Mouse (Mus musculus) neural tube, embryonic 12.5 days (tissue): ENCODE measurements around the gene Apoa5. TPM values are rescaled to one million over a fixed set of nuclear protein-coding genes. Genes with fewer than 3 reads are reported as not detected.

Experiments
- ATAC-seq: fragments of 200-750 bp; cut with Nextera tagmentation; 2 replicates; pipeline ENCODE4 v1.8.0; 2017; ENCODE audit warnings: low read depth, mild to moderate bottlenecking, moderate TSS enrichment, moderate library complexity; ENCODE audit not compliant: low FRiP score
- H3K27ac ChIP-seq: fragments of 300-500 bp; sonication (generic); 2 replicates; pipeline ENCODE4 v1.5.1; 2016
- H3K27me3 ChIP-seq: fragments of 300-500 bp; sonication (generic); replicated peaks from 2 replicates; pipeline ENCODE4 v1.6.1; 2016; ENCODE audit warnings: mild to moderate bottlenecking
- H3K36me3 ChIP-seq: fragments of 300-500 bp; sonication (generic); 2 replicates; pipeline ENCODE4 v1.6.1; 2016; ENCODE audit warnings: mild to moderate bottlenecking
- H3K4me1 ChIP-seq: fragments of 300-500 bp; sonication (generic); 2 replicates; pipeline ENCODE4 v1.6.1; 2016
- H3K4me2 ChIP-seq: fragments of 300-500 bp; sonication (generic); replicated peaks from 2 replicates; pipeline ENCODE4 v1.6.1; 2016; ENCODE audit warnings: mild to moderate bottlenecking
- H3K4me3 ChIP-seq: fragments of 300-500 bp; sonication (generic); 2 replicates; pipeline ENCODE4 v1.5.1; 2016
- H3K9ac ChIP-seq: fragments of 300-500 bp; sonication (generic); 2 replicates; pipeline ENCODE4 v1.6.1; 2016; ENCODE audit warnings: mild to moderate bottlenecking
- H3K9me3 ChIP-seq: fragments of 300-500 bp; sonication (generic); 2 replicates; pipeline ENCODE4 v1.6.1; 2016; ENCODE audit warnings: mild to moderate bottlenecking
- WGBS: fragments of 180-500 bp; shearing (Covaris S2); methylation state at CpG from one replicate; pipeline ENCODE4 v1.1.7; 2016; 5-methylcytosine and 5-hydroxymethylcytosine counted together
- polyA plus RNA-seq: library from polyadenylated mRNA; unstranded; fragments of >200 nt; fragmentation: Nextera tagmentation; extraction: Ambion mirVana; gene quantifications from 2 replicates; pipeline ENCODE4 v1.2.1, GENCODE M21; 2016

Gene Apoa5
- polyA plus RNA-seq: not detected in 2 replicates

GRCm38 (mm10) chr9:46268343-46268873 is at the start of gene Apoa5:
TSS of gene Apoa5 (plus strand) at chr9:46268633.
- peaks cover 20% of the 10 kb centered on the region for H3K27me3 ChIP-seq
- H3K9me3 ChIP-seq: no peaks in the 10 kb centered on the region
- no peak within 1 kb of the TSS for H3K4me3 ChIP-seq
- 59% methylated on average over 7 of the region's 7 CpGs for WGBS
- no peak within 1 kb of the TSS for H3K27ac ChIP-seq
- H3K4me2 ChIP-seq: no peak within 1 kb of the TSS
- ATAC-seq: no peak
- H3K36me3 ChIP-seq: no peaks in the 10 kb centered on the region
- no peak within 1 kb of the TSS for H3K9ac ChIP-seq
- peaks cover under 1% of the 10 kb centered on the region; the same call in 1 of the 2 replicates for H3K4me1 ChIP-seq

GRCm38 (mm10) chr9:46223090-46223489 is 45.3 kb upstream of the Apoa5 start:
- WGBS: 89% methylated on average over 6 of the region's 6 CpGs
- H3K4me3 ChIP-seq: no peak overlapping the region
- H3K4me1 ChIP-seq: no peaks in the 10 kb centered on the region
- no peak overlapping the region for H3K9ac ChIP-seq
- no peak for ATAC-seq
- H3K27me3 ChIP-seq: no peaks in the 10 kb centered on the region
- H3K4me2 ChIP-seq: no peak overlapping the region
- peaks cover 33% of the 10 kb centered on the region for H3K36me3 ChIP-seq
- no peaks in the 10 kb centered on the region for H3K9me3 ChIP-seq
- H3K27ac ChIP-seq: no peak overlapping the region

GRCm38 (mm10) chr9:46224101-46224500 is 44.3 kb upstream of the Apoa5 start:
- Histone ChIP-seq H3K36me3 (peaks cover 32% of the 10 kb centered on the region), H3K27me3 (no peaks in the 10 kb centered on the region), H3K4me3 (no peak overlapping the region), H3K4me1 (no peaks in the 10 kb centered on the region), H3K4me2 (no peak overlapping the region), H3K9ac (no peak overlapping the region), H3K9me3 (no peaks in the 10 kb centered on the region), H3K27ac (no peak overlapping the region)
- no peak for ATAC-seq
- 83% methylated on average over 3 of the region's 3 CpGs for WGBS

- H3K4me1 ChIP-seq: peaks cover 1% of the 10 kb centered on the region; the same call in 1 of the 2 replicates
- no peak overlapping the region for H3K9ac ChIP-seq
- H3K27me3 ChIP-seq: no peaks in the 10 kb centered on the region
- H3K4me3 ChIP-seq: no peak overlapping the region
- no peaks in the 10 kb centered on the region for H3K9me3 ChIP-seq
- 70% methylated on average over 5 of the region's 5 CpGs for WGBS
- H3K4me2 ChIP-seq: no peak overlapping the region
- peaks cover 24% of the 10 kb centered on the region for H3K36me3 ChIP-seq
- H3K27ac ChIP-seq: no peak overlapping the region
- no peak for ATAC-seq
Measured at GRCm38 (mm10) chr9:46224945-46225660, 43.3 kb upstream of the Apoa5 start.

GRCm38 (mm10) chr9:46227064-46227614 is 41.3 kb upstream of the Apoa5 start:
- ATAC-seq: no peak
- Histone ChIP-seq H3K36me3 (peaks cover 7% of the 10 kb centered on the region), H3K4me2 (no peak overlapping the region), H3K27me3 (0 out of 2 replicates have a peak, but pooled peaks cover 3% of the 10 kb centered on the region), H3K27ac (no peak overlapping the region), H3K9me3 (no peaks in the 10 kb centered on the region), H3K9ac (no peak overlapping the region), H3K4me3 (no peak overlapping the region), H3K4me1 (peaks cover 8% of the 10 kb centered on the region)
- WGBS: 90% methylated on average over 3 of the region's 3 CpGs

- no peak for ATAC-seq
- no peaks in the 10 kb centered on the region for H3K9me3 ChIP-seq
- no peak within 1 kb of the TSS for H3K27ac ChIP-seq
- WGBS: 74% methylated on average over 9 of the region's 9 CpGs
- no peaks in the 10 kb centered on the region for H3K36me3 ChIP-seq
- H3K27me3 ChIP-seq: 0 out of 2 replicates have a peak, but pooled peaks cover 3% of the 10 kb centered on the region
- H3K4me3 ChIP-seq: no peak within 1 kb of the TSS
- no peak within 1 kb of the TSS for H3K4me2 ChIP-seq
- peaks cover 8% of the 10 kb centered on the region for H3K4me1 ChIP-seq
- H3K9ac ChIP-seq: no peak within 1 kb of the TSS
Measured at GRCm38 (mm10) chr9:46228491-46228890, 39.9 kb upstream of the Apoa5 start, which contains the start of gene Apoa1. TSS of gene Apoa1 (plus strand) at chr9:46228580.

GRCm38 (mm10) chr9:46229573-46230449 is 38.6 kb upstream of the Apoa5 start:
- no peaks in the 10 kb centered on the region for H3K9me3 ChIP-seq
- 15% methylated on average over 37 of the region's 37 CpGs for WGBS
- H3K36me3 ChIP-seq: no peaks in the 10 kb centered on the region
- H3K4me1 ChIP-seq: peaks cover 8% of the 10 kb centered on the region
- H3K27me3 ChIP-seq: 0 out of 2 replicates have a peak, but pooled peaks cover 3% of the 10 kb centered on the region
- no peak overlapping the region for H3K27ac ChIP-seq
- H3K4me3 ChIP-seq: peak overlapping the region; percentile 41
- H3K9ac ChIP-seq: peak overlapping the region; percentile 57
- H3K4me2 ChIP-seq: peak overlapping the region; percentile 85
- ATAC-seq: peak; percentile 91

- Histone ChIP-seq H3K27ac (no peak overlapping the region), H3K4me1 (peaks cover 8% of the 10 kb centered on the region), H3K9me3 (no peaks in the 10 kb centered on the region), H3K4me3 (peak overlapping the region; percentile 41), H3K27me3 (0 out of 2 replicates have a peak, but pooled peaks cover 3% of the 10 kb centered on the region), H3K36me3 (no peaks in the 10 kb centered on the region), H3K9ac (peak overlapping the region; percentile 57), H3K4me2 (peak overlapping the region; percentile 85)
- peak; percentile 37; the same call in 1 of the 2 replicates for ATAC-seq
- WGBS: 18% methylated on average over 13 of the region's 13 CpGs
Measured at GRCm38 (mm10) chr9:46230450-46230975, 37.9 kb upstream of the Apoa5 start.

- no peak for ATAC-seq
- no peak overlapping the region for H3K27ac ChIP-seq
- peaks cover 6% of the 10 kb centered on the region for H3K4me1 ChIP-seq
Measured at GRCm38 (mm10) chr9:46235196-46235595, 33.2 kb upstream of the Apoa5 start.

GRCm38 (mm10) chr9:46235596-46235648 is 33.0 kb upstream of the Apoa5 start, which contains the start of gene Apoc3:
TSS of gene Apoc3 (minus strand) at chr9:46235636.
- ATAC-seq: no peak
- H3K27ac ChIP-seq: no peak within 1 kb of the TSS

More at GRCm38 (mm10) chr9:46235196-46235595, 33.2 kb upstream of the Apoa5 start:
- Histone ChIP-seq H3K36me3 (no peaks in the 10 kb centered on the region), H3K4me3 (no peak overlapping the region), H3K9ac (no peak overlapping the region), H3K4me2 (no peak overlapping the region), H3K9me3 (no peaks in the 10 kb centered on the region), H3K27me3 (0 out of 2 replicates have a peak, but pooled peaks cover 3% of the 10 kb centered on the region)
- 89% methylated on average over 6 of the region's 6 CpGs for WGBS

GRCm38 (mm10) chr9:46235649-46236048 is 32.8 kb upstream of the Apoa5 start:
- Histone ChIP-seq H3K4me2 (no peak overlapping the region), H3K27me3 (0 out of 2 replicates have a peak, but pooled peaks cover 3% of the 10 kb centered on the region), H3K4me1 (peaks cover 1% of the 10 kb centered on the region; the same call in 1 of the 2 replicates), H3K27ac (no peak overlapping the region), H3K36me3 (no peaks in the 10 kb centered on the region), H3K9me3 (no peaks in the 10 kb centered on the region), H3K9ac (no peak overlapping the region), H3K4me3 (no peak overlapping the region)
- 83% methylated on average over 4 of the region's 4 CpGs for WGBS
- no peak for ATAC-seq

More at GRCm38 (mm10) chr9:46235596-46235648, 33.0 kb upstream of the Apoa5 start, which contains the start of gene Apoc3:
- Histone ChIP-seq H3K4me3 (no peak within 1 kb of the TSS), H3K4me2 (no peak within 1 kb of the TSS), H3K27me3 (0 out of 2 replicates have a peak, but pooled peaks cover 3% of the 10 kb centered on the region), H3K9me3 (no peaks in the 10 kb centered on the region), H3K4me1 (peaks cover 4% of the 10 kb centered on the region), H3K9ac (no peak within 1 kb of the TSS), H3K36me3 (no peaks in the 10 kb centered on the region)

- Histone ChIP-seq H3K4me1 (no peaks in the 10 kb centered on the region), H3K27ac (no peak overlapping the region), H3K27me3 (no peaks in the 10 kb centered on the region), H3K9me3 (no peaks in the 10 kb centered on the region), H3K4me2 (no peak overlapping the region), H3K9ac (no peak overlapping the region), H3K4me3 (no peak overlapping the region), H3K36me3 (no peaks in the 10 kb centered on the region)
- WGBS: 91% methylated on average over 7 of the region's 7 CpGs
- ATAC-seq: no peak
Measured at GRCm38 (mm10) chr9:46238850-46239249, 29.6 kb upstream of the Apoa5 start.
